Mouse (Mus musculus) brown adipose tissue, adult 24 weeks (tissue): ENCODE results near the gene Platr17. TPM values are rescaled to one million over a fixed set of nuclear protein-coding genes. Genes with fewer than 3 reads are reported as not detected.

Source experiments
- H3K27ac ChIP-seq: fragments of 200-500 bp; replicated peaks from 2 replicates; pipeline ENCODE4 v1.5.1; 2012; ENCODE audit warnings: low read depth, mild to moderate bottlenecking, low read length
- H3K4me1 ChIP-seq: fragments of 200-500 bp; 2 replicates; pipeline ENCODE4 v1.6.1; 2012; ENCODE audit warnings: low read length, mixed read lengths; ENCODE audit not compliant: control insufficient read depth, insufficient read depth, insufficient read length
- H3K4me3 ChIP-seq: fragments of 200-500 bp; 2 replicates; pipeline ENCODE4 v1.5.1; 2012; ENCODE audit warnings: low read depth, mild to moderate bottlenecking, low read length, moderate library complexity; ENCODE audit not compliant: insufficient read depth
- polyA plus RNA-seq: library from polyadenylated mRNA; stranded (reverse); fragments of >200 nt; gene quantifications from 2 replicates; pipeline ENCODE4 v1.2.4, GENCODE M21; 2012; ENCODE audit not compliant: missing spikeins, insufficient read depth, insufficient read length

Platr17 gene
- polyA plus RNA-seq, 1 experiment: not detected

- no peak overlapping the region for H3K27ac ChIP-seq
- H3K4me1 ChIP-seq: 0 out of 2 replicates have a peak, but pooled peaks cover 3% of the 10 kb centered on the region
- no peak overlapping the region for H3K4me3 ChIP-seq
These were observed 6.3 kb downstream of the Platr17 start for GRCm38 (mm10) chr17:33911052-33911812.

GRCm38 (mm10) chr17:33911813-33912414 lies 7.0 kb downstream of the Platr17 start:
- Histone ChIP-seq H3K4me1 (peaks cover 5% of the 10 kb centered on the region; the same call in 1 of the 2 replicates), H3K27ac (no peak overlapping the region), H3K4me3 (no peak overlapping the region)

DNA sequence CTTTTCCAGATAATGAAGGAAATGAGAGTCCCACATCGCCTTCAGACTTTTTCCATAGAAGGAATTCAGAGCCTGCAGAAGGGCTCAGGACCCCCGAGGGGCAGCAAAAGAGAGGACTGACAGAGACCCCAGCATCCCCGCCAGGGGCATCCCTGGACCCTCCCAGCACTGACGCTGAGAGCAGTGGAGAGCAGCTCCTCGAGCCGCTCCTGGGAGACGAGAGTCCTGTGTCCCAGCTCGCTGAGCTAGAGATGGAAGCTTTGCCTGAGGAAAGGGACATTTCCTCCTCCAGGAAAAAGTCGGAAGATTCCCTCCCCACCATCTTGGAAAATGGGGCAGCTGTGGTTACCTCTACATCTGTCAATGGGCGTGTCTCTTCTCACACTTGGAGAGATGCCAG lies 8.3 kb downstream of the Platr17 start:
- Histone ChIP-seq H3K4me1 (peaks cover 10% of the 10 kb centered on the region; the same call in 1 of the 2 replicates), H3K27ac (no peak overlapping the region), H3K4me3 (no peak overlapping the region)

- H3K4me1 ChIP-seq: peaks cover 13% of the 10 kb centered on the region; the same call in 1 of the 2 replicates
These were observed 9.0 kb downstream of the Platr17 start for GRCm38 (mm10) chr17:33913905-33914304.

GRCm38 (mm10) chr17:33914969-33915391 lies 10.0 kb downstream of the Platr17 start:
- peaks cover 13% of the 10 kb centered on the region; the same call in 1 of the 2 replicates for H3K4me1 ChIP-seq
- H3K27ac ChIP-seq: no peak overlapping the region
- H3K4me3 ChIP-seq: no peak overlapping the region

More at GRCm38 (mm10) chr17:33913905-33914304, 9.0 kb downstream of the Platr17 start:
- Histone ChIP-seq H3K4me3 (no peak overlapping the region), H3K27ac (no peak overlapping the region)

GRCm38 (mm10) chr17:33915671-33916250 lies 10.8 kb downstream of the Platr17 start, which contains the start of the genes Tapbp and Zbtb22:
Gene Tapbp, plus strand, starts transcription at chr17:33915899.
Gene Zbtb22, plus strand, starts transcription at chr17:33915904.
- Histone ChIP-seq H3K4me1 (peaks cover 10% of the 10 kb centered on the region; the same call in 1 of the 2 replicates), H3K4me3 (peak within 1 kb of the TSS; percentile 96), H3K27ac (no peak within 1 kb of the TSS)

DNA sequence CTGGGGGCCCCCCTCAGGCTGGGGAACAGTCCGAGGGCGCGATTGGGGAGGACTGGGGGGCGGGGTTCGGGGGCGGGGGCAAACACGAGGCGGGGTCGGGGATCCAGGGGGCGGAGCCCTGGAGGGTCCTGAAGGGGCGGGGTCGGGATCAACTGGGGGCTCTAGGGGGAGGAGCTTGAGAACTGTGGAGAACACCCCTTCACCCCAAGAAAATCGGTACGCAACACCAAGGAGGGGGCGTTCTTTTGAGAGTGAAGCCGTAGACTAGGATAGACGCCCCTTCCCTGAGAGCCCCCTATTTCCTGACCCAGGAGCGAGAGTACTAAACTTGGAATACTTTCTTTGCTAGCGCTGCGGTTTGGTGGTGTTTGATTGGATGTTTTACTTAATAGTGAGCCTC lies 11.4 kb downstream of the Platr17 start:
- H3K27ac ChIP-seq: no peak overlapping the region
- H3K4me3 ChIP-seq: peak overlapping the region; percentile 96
- peaks cover 10% of the 10 kb centered on the region; the same call in 1 of the 2 replicates for H3K4me1 ChIP-seq

- Histone ChIP-seq H3K27ac (no peak overlapping the region), H3K4me1 (peaks cover 10% of the 10 kb centered on the region; the same call in 1 of the 2 replicates), H3K4me3 (peak overlapping the region; percentile 96)
These were observed 12.1 kb downstream of the Platr17 start for GRCm38 (mm10) chr17:33916847-33917655.

DNA sequence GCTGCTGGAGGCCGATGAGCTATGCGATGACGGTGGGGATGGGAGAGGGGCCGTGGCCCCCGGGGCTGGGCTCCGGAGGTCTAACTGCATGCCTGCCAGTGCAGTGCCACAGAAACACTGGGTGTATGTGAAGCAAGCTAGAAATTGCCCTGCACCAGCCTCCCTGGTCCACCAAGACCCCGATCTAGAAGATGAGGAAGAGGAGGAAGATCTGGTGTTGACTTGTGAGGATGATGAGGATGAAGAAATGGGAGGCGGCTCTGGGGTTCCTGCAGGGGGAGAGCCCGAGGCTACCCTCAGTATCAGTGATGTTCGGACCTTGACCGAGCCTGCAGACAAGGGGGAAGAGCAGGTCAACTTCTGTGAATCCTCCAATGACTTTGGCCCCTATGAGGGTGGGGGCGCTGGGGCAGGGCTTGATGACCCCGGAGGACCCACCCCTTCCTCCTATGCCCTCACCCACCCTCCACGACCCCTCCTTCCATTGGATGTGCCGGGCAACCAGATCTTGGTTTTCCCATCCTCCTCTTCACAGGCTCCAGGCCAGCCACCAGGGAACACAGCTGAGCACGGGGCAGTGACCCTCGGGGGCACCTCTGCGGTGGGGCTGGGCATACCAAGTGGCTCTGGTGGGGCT lies 12.8 kb downstream of the Platr17 start:
- H3K27ac ChIP-seq: no peak overlapping the region

DNA sequence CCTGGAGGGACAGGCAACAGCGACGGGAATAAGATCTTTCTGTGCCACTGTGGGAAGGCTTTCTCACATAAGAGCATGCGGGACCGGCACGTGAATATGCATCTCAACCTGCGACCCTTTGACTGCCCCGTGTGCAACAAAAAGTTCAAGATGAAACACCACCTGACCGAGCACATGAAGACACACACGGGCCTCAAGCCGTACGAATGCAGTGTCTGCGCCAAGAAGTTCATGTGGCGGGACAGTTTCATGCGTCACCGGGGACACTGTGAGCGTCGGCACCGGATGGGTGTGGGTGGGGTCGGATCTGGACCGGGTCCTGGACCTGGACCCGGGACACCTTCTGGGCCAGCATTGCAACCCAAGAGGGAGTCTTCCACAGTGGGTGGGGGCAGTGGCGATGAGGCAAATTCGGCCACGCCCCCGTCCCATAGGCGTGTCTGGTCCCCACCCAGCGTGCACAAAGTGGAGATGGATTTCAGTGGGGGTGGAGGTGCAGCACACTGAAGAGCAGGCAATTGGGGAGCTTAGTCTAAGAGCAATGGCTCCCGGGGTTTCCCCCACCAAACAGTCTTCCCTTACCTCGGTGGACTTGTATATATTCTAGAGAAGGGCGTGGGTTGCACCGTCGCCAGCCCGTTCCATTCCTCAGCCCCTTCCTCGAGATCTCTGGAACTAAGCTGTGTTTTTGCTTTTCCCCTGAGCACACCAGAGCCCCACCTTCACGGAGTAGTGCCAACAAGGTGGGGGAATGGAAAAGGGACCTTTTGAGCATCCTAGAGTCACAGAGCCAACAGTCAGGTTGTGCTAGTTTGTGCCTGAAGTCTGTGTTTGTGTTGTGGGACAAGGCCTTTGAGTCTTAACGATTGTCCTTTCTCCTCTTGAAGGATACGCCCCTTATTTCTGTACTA lies 13.6 kb downstream of the Platr17 start:
- Histone ChIP-seq H3K4me1 (peaks cover 10% of the 10 kb centered on the region; the same call in 1 of the 2 replicates), H3K27ac (peak overlapping the region; percentile 85), H3K4me3 (peak overlapping the region; percentile 96)

More for the DNA sequence above, 12.8 kb downstream of the Platr17 start:
- peak overlapping the region; percentile 96; the same call in 1 of the 2 replicates for H3K4me3 ChIP-seq
- peaks cover 10% of the 10 kb centered on the region; the same call in 1 of the 2 replicates for H3K4me1 ChIP-seq

- peaks cover 10% of the 10 kb centered on the region; the same call in 1 of the 2 replicates for H3K4me1 ChIP-seq
- H3K4me3 ChIP-seq: peak overlapping the region; percentile 96
- H3K27ac ChIP-seq: peak overlapping the region; percentile 85
These were observed 14.7 kb downstream of the Platr17 start for GRCm38 (mm10) chr17:33919351-33920281.

DNA sequence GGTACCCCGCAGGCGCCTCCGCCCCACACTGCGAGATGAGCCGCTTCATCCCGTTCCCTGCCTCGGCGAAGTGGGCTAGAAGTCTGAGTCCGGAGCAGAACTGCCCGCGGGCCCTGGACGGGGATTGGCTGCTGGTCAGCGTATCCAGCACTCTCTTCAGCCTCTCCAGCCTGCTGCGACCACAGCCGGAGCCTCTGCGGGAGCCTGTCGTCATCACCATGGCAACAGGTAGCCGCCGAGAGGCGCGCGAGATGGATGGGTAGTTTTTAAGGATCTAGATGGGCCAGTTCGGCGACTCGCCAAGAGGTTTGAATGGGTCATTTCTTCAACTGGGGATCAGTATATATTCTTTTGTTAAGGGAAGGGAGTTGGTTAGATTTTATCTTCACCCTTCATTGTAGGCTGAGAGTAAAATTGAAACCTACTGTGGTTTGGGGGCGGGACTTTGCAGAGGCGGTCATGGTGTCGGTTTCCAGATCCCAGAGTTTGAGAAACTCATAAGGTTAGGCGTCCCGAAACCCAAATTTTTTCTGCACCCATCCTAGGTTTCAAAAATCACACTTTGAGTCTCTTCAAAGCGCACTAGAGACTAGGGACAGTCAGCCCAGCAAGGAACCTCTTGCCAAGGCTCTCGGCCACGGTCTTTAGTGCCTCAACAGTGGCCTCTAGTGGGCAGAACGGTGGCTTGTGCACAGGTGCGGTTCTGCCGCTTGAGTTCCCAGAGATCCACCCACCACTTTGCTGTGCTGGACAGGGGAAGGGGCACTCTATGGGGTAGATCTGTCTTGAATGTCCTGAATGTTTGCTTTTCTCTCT lies 15.6 kb downstream of the Platr17 start:
- Histone ChIP-seq H3K4me3 (peak overlapping the region; percentile 96), H3K27ac (peak overlapping the region; percentile 85), H3K4me1 (peaks cover 10% of the 10 kb centered on the region; the same call in 1 of the 2 replicates)
